Mouse (Mus musculus) cerebellum, adult 9-10 months (tissue): ENCODE measurements at regions not wholly inside any gene's neighbourhood (a gene's known extent, or its start where the extent isn't known, plus 50 kb on each side); places are given as distances from the start of the nearest gene placed in this dataset.
"Not testable (repeated sequence)": the region's sequence is repeated elsewhere in the genome, so short reads cannot be mapped to it uniquely, and the experiment has no call there.

Experiments
- DNase-seq: peaks from one replicate; pipeline ENCODE4 v3.0.0; 2022

- DNase-seq = not testable (repeated sequence)
Measured at GRCm38 (mm10) chr1:14688041-14688440, 1405.1 kb downstream of the 4930444P10Rik start.

- DNase-seq = no peak
Measured at GRCm38 (mm10) chr1:14686172-14686571, 1407.0 kb downstream of the 4930444P10Rik start.

GRCm38 (mm10) chr1:14680443-14680842 lies 1412.7 kb downstream of the 4930444P10Rik start:
- DNase-seq = no peak

- DNase-seq = no peak
Measured at GRCm38 (mm10) chr1:14672393-14672999, 1420.6 kb downstream of the 4930444P10Rik start.

GRCm38 (mm10) chr1:14662706-14663312 lies 1430.3 kb downstream of the 4930444P10Rik start:
- no peak for DNase-seq

GRCm38 (mm10) chr1:14661854-14662253 lies 1431.3 kb downstream of the 4930444P10Rik start:
- DNase-seq = no peak

GRCm38 (mm10) chr1:14650346-14650745 lies 1442.8 kb downstream of the 4930444P10Rik start:
- no peak for DNase-seq

- peak; percentile 4 for DNase-seq
Measured at GRCm38 (mm10) chr1:14635642-14636263, 1457.4 kb downstream of the 4930444P10Rik start.

- DNase-seq = no peak
Measured at GRCm38 (mm10) chr1:14631994-14632393, 1461.1 kb downstream of the 4930444P10Rik start.

GRCm38 (mm10) chr1:14627204-14627603 lies 1465.9 kb downstream of the 4930444P10Rik start:
- DNase-seq = no peak

- DNase-seq = no peak
Measured at GRCm38 (mm10) chr1:14626685-14627084, 1466.4 kb downstream of the 4930444P10Rik start.

- DNase-seq = no peak
Measured at GRCm38 (mm10) chr1:14620922-14621430, 1472.1 kb downstream of the 4930444P10Rik start.

- no peak for DNase-seq
Measured at GRCm38 (mm10) chr1:14613232-14613894, 1479.8 kb downstream of the 4930444P10Rik start.

GRCm38 (mm10) chr1:14609054-14609453 lies 1484.1 kb downstream of the 4930444P10Rik start:
- no peak for DNase-seq

GRCm38 (mm10) chr1:14595961-14596360 lies 1497.2 kb downstream of the 4930444P10Rik start:
- DNase-seq = no peak

GRCm38 (mm10) chr1:14589905-14590304 lies 1503.2 kb downstream of the 4930444P10Rik start:
- DNase-seq = no peak

- DNase-seq = no peak
Measured at GRCm38 (mm10) chr1:14579376-14579775, 1513.7 kb downstream of the 4930444P10Rik start.

- no peak for DNase-seq
Measured at GRCm38 (mm10) chr1:14576263-14576662, 1516.9 kb downstream of the 4930444P10Rik start.

- no peak for DNase-seq
Measured at GRCm38 (mm10) chr1:14570562-14570981, 1522.6 kb downstream of the 4930444P10Rik start.

- DNase-seq = no peak
Measured at GRCm38 (mm10) chr1:14570113-14570512, 1523.0 kb downstream of the 4930444P10Rik start.

- no peak for DNase-seq
Measured at GRCm38 (mm10) chr1:14567006-14567405, 1526.1 kb downstream of the 4930444P10Rik start.

GRCm38 (mm10) chr1:14566386-14566785 lies 1526.7 kb downstream of the 4930444P10Rik start:
- no peak for DNase-seq
